Mouse (Mus musculus): ENCODE results near the gene Rpl41.

Rpl41 gene

DNA sequence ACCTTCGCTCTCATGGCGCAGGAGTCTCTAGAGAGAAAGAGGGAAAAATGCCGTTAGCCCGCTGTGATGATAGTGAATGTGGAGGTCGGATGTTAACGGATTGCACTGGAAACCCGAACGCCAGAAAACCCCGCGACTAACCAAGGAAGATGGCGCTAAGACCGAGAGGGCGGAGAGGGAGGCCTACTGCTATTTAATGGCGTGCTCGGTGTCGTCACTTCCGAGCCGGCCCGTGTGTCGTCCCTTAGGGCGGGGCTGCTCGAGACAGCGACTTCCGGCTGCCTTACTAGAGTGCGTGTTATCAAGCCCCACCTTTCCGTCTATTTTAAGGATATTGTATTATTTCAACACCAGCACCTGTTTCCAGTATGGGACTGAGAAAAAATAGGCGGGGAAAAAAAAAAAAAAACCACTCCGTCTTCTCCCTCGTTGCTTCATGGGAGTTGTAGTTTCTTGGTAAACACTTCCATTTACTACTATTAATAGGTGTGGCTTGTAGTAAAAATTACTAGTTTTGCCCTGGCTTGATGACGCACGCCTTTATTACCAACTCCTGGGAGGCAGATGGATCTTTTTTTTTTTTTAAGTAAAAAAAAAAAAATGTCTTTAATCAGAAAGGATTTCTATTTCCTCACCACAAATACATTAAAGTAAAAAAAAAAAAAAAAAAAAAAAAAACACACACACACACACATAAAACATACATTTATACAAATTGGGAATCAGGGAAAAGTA, at the start of gene Rpl41:
Gene Rpl41, minus strand, starts transcription at position 359 of the 735 bp plus-strand sequence.
- DNase-seq: peak; percentile 92 to 96

- DNase-seq: no peak
Observed at GRCm38 (mm10) chr10:128598476-128598875, 49.4 kb upstream of the Rpl41 start.

DNA sequence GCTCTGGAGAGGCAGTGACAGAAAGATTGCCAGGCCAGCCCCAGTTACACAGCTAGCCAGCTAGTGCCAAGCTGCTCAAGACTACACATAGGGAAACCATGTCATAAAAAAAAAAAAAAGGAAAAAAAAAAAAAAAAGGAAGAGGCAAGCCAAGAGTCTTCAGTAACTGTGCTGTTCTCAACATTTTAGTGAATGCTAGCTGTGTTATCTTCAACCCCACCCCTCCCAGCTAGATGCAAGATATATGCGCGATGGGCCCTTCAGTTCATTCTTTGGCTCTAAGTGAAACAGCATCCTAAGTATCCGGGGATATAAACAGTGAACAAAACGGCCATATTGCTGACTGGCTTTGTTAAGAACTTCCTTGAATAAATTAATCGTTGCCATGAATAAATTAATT, 43.7 kb upstream of the Rpl41 start:
- DNase-seq: no peak

DNA sequence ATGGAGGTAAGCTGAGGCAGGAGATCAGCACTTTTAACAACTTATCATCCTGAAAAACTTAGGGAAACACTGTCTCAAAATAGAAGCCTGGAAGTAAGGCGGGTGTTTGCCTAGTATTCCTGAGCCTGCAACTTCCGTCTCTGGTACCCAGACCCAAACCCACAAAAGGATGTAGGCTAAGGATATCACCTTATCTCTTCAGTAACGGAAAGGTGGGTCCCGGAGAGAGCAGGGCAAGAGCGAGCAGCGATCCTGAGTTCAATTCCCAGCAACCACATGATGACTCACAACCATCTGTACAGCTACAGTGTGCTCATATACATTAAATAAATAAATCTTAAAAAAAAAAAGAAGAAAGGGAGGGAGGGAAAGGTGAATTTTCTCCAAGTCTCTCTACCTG, 42.3 kb upstream of the Rpl41 start:
- no peak for DNase-seq

GRCm38 (mm10) chr10:128590193-128590690, 41.1 kb upstream of the Rpl41 start:
- DNase-seq: peak; percentile 64 to 81

DNA sequence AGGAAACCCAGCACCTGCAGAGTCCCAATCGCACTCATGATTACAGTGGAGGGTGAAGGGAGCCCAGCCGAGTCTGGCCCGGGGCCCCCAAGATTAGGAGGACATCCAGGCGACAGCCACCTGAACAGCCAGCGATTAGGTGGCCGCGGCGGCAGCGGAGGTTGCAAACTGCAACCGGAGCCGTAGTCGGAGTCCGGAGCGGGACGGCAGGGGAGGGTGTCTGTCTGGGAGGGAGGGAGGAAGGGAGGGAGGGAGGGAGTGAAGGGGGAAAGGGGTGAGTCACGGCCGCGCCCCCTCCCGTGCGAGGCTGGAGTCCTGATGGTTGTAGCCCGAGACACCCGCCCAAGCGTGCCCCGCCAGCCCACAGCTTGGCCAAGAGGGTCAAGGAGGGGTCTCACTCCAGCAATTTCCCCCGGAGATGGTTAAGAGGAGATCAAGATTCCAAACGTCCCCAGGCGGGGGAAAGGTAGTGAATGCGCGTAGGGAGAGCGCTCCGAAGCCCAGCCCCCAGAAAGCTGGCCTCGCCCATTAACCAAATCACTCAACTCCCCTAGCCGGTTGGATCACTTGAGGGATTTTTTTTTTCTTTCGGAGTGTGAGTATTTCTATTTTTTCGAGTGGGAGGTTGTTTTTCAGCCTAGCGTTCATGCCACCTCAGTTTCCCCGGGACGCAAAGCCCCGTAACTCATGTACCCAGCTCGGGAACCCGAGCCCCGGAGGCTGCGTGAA, 40.5 kb upstream of the Rpl41 start, which contains the start of gene Erbb3:
Gene Erbb3, minus strand, starts transcription at position 189 of the 729 bp plus-strand sequence.
- peak; percentile 26 to 49 for DNase-seq

DNA sequence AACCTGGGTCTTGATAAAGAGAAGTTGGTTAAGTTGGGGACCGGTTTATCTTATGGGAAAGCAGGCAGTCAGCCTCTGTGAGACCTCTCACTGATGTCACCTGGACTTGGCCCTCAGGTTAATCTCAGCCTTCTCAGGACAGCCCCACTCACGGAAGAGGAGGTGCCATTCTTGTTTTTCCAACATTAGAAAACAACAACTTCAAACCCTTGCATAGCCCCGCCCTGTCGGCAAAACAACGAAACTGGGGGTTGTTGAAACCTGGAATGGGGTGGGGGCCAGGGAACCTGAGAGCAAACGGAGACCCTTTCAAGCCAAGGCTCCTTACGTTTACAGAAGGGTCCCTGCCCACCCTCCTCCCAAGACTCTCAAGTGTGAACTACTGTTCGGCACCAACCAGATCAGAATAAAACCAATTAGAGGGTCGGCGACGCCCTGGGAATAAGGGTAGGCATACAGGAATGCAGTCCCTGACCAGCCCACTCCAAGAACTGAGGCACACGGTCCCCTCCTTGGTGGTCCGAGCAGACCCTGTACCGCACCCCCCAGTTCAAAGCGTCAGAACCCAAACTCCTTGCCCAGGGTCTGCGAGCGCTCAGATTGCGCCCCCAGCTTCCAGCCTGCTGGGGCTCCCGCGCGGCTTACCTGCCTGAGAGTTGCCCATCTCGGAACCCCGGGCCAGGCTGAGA, 39.8 kb upstream of the Rpl41 start:
- DNase-seq: no peak

DNA sequence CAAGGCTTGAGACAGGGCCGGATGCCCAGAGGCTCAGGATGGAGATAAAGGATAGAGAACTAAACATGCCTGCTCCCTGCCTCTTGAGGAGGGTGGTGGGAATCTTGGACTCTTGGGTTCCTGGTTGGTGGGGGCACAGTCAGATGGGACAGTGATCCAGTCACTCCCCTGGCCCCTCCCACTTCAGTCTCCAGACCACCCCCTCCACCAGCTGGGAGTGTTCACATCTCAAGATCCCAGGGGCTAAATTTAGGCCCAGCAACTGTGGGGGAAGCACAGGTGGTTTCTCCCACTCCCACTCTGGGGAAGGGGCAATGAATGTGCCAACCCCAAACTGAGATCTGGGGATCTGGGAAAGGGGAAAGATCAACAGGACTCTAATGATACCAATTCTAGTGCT, 39.0 kb upstream of the Rpl41 start:
- no peak for DNase-seq

DNA sequence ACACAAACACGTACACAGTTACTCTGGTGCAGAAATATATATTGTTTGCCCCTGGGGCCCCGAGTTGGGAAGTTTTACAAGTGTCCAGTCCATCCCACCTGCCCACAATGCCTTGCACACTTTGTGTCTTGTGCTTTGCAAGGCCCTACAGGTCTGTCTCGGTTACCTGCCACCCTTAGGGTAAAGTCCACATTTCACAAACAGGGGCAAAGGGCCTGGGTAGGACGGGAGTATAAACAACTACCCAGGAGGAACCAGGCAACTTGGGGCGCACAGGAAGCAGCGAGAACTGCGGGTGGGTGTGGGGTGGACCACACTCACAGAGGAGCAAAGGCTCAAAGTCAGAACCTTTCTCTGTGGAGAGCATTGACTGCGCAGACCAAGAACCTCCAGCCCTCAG, 38.6 kb upstream of the Rpl41 start:
- no peak for DNase-seq

GRCm38 (mm10) chr10:128587120-128587519, 38.0 kb upstream of the Rpl41 start:
- no peak for DNase-seq

DNA sequence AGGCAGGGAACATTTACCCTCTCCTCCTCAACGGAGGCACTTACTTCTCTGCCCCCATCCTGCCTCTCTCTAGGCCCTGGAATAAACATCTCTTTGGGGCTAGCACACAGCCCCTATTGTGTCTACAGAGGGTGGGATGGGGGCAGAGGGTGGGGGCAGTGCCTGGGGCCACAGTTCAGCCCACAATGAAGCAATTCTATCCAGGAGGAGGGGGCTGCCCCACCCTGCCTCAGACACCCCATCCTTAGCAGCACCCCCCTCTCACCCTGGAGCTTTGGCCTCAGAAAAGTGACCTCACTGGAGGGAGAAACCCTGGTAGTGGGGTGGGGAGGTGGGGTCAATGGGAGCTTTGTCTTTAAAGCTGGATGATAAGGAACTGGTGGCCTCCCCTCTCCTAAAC, 37.4 kb upstream of the Rpl41 start:
- DNase-seq: no peak

DNA sequence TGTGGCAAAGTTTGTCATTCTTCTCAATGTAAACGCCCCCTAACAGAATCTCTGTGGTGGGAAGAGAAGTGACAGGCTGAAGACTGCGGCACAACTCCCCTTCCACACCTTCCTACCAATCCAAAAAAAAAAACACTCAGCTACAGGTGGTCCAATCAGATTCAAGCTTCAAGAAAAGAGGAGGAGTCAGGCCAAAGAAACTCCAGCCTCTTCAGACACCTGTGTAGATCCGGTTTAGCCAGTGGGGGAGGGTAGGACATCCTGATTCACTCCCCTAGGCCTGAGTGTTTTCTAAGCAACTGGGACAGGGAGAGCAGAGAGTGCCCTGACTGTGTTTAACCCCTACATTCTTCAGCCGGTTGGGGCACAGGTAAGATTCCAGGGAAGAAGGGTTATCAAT, 35.3 kb upstream of the Rpl41 start:
- DNase-seq: no peak

DNA sequence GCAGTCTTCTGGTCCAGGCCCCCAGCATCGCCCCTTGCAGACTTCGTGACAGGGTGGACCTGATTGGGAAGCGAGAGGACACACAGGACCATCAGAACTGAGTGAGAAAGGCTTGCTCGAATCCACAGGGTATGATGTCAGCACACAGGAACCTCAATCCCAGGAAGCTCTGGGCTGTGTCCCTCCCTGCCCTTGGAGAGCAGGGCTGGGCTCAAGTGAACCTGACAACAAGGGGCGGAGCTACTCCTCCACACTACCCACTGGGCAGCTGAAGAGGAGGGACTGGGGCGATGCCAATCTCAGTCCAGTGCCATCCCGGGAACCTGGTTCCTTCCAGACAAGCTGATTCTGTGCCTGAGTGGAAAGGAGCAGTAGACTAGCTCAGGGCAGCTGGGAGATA, 34.5 kb upstream of the Rpl41 start:
- DNase-seq: peak; percentile 58 to 61

DNA sequence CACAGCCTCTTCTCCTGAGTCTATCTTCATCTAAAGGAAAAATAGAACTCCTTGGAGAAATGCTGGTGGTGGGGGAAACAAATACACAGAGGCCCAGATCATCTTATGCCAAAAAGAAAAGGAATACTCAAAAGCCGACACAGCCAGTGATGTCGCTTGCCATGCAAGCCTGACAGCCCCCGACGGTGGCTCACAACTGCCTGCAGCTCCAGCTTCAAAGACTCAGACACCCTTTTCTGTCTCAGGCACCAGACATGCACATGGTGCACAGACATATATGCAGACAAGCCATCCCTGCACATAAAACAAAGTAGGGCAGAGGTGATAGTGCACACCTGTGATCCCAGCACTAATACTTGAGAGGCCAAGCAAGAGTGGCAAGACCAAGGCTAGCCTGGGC, 30.6 kb upstream of the Rpl41 start:
- no peak for DNase-seq

DNA sequence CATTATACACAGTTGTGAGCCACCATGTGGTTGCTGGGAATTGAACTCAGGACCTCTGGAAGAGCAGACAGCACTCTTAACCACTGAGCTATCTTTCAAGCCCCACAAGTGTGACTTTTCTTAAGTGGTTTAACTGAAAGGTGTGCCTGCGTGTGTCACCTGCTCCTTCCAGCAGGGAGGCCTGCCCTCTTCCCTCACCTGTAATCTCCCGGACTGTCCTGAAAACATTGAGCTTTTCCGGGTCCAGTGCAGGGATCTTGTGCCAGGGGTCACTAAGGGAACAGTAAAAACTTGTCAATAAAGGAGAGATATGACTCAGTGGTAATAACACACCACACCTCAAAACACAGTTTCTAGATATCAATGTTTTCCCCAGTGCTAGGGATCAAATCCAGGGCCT, 30.2 kb upstream of the Rpl41 start:
- DNase-seq: no peak

DNA sequence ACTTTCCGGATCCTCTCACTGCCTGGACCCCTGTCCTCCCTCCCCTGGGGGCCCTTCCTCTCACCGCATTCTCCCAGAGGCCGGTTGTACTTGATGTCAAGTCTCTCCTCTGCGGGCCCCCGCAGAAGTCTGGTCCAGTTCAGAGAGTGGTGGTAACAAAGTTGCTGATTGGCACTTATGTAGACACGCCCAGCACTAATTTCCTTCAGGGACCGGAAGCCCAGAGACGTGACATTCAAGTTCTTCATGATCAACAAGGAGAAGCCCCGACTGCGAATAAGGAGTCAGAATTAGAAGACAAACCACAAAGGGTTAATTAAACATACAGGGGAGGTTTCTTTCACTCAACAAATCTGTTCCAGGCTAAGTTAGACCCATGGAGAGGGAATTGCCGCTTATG, 29.2 kb upstream of the Rpl41 start:
- no peak for DNase-seq

- no peak for DNase-seq
Observed at GRCm38 (mm10) chr10:128575063-128575462, 26.0 kb upstream of the Rpl41 start.

- DNase-seq: peak; percentile 97 to 100
Observed at GRCm38 (mm10) chr10:128565788-128566531, 16.9 kb upstream of the Rpl41 start, which contains the start of gene Pa2g4. Pa2g4 (minus strand) TSS chr10:128565987.

- DNase-seq: no peak
Observed at GRCm38 (mm10) chr10:128565206-128565787, 16.2 kb upstream of the Rpl41 start.

GRCm38 (mm10) chr10:128563544-128563943, 14.4 kb upstream of the Rpl41 start:
- no peak for DNase-seq

- DNase-seq: no peak
Observed at GRCm38 (mm10) chr10:128556963-128557362, 7.9 kb upstream of the Rpl41 start.

GRCm38 (mm10) chr10:128556286-128556685, 7.2 kb upstream of the Rpl41 start:
- DNase-seq: no peak
